Mouse (Mus musculus) spleen, postnatal 10 days (tissue): ENCODE results near the gene Mgam.
"Not testable (repeated sequence)": the region's sequence is repeated elsewhere in the genome, so short reads cannot be mapped to it uniquely, and the experiment has no call there.

Experiments
- DNase-seq, 2 experiments: peaks; one replicate each; pipeline ENCODE4 v3.0.0; 2021 to 2022; ENCODE audit warnings: low spot score in 2 of 2

The Mgam gene

DNA sequence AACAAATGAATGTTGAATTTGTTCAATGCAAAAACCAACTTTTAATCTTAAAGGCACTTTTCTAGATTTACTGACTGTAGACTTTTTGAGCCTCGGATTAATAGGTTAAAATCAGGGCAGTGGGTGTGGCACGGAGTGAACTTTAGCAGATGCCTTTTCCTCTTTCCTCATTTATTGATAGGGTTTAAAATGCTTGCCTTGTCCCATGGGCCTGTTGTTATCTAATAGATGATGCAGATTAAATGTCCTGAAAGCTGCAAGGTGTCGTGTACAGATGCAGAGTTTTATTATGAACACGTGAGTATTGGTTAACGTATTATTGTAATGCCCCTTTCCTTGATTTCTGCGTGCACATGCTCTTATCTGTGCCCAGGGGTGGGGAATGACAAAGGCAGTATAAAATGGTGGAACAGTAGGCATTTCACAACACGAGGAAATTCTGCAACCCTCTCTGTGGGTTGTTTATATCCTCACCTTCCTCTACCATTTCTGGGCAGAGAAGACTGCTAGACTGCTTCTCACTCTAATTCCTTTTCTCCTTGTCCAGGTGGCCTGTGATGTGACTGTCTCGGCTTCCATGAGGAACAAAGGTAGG, at the start of gene Mgam:
Mgam (plus strand) TSS at position 426 of the 595 bp plus-strand sequence.
- DNase-seq, result no peak

GRCm38 (mm10) chr6:40584336-40584735, 44.3 kb upstream of the Mgam start:
- no peak for DNase-seq

DNA sequence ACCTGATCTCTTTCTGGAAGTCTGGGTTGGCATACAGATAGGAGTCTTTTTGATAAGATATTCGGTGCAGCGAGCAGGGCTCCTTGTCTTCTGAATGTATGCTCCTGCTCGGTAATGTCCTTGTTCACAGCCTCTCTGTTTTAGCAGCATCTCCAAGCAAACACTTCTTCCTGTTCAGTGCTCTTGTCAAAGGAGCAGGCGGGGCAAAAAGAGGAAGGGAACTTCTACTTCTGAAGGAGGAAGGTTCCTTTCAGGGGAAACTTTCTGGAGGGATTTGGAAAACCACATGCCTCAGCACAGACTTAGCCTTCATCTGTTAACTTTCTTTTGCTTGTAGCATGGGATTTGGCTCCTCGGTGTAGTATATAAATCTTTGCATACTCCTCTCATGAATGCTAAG, 43.0 kb upstream of the Mgam start, which contains the start of gene Clec5a:
Clec5a (minus strand) TSS at position 177 of the 400 bp plus-strand sequence.
- no peak for DNase-seq

GRCm38 (mm10) chr6:40588346-40588745, 40.3 kb upstream of the Mgam start:
- DNase-seq, result no peak

DNA sequence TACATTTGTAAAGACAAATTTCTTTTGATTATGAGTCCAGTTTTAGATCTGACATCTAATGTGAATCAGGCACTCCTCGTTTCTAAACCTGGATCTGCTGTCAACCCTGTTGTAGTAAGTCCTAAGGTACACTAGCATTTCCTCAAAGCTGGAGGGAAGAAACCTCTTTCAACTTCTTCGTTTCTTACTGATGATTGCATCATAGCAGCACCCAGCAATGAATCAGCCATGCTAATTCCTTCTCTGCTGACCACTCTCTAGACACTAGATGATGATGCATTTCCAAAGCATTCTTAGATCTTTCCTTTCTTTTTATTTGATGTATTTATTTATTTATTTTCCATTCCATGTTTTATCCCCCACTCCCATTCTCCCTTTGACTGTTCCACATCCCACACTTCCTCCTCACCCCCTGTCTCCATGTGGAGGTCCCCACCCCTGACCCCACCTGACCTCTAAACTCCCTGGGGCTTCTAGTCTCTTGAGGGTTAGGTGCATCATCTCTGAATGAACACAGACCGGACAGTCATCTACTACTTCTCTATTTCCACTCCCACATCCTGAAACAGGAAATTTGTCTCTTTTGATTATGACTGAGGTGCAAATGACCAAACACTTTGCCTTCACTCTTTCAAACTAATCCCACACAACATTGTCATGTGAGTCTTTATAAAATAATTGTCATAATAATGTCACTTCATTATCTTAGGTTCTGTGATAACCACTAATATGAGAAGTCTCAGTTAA, 33.7 kb upstream of the Mgam start:
- no peak for DNase-seq

DNA sequence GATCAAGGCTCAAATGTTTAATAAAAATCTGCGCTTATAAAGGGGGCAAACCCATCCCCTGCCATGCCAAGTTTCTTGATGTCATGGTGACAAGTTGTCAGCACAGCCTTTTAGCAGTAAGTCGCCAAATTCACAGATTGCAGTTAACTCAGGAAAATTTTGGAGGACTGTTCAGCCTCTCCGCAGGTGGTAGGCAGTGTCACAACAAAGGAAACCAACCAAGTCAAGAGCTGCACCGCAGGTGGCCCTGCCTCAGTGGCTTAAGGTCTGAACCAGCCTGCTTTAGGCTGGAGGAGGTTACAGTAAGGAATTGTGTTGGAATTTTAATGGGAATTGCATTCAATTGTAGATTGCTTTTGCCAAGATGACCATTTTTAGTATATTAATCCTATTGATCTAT, 30.1 kb upstream of the Mgam start:
- DNase-seq, result not testable (repeated sequence)

GRCm38 (mm10) chr6:40607431-40607830, 21.2 kb upstream of the Mgam start:
- no peak for DNase-seq

DNA sequence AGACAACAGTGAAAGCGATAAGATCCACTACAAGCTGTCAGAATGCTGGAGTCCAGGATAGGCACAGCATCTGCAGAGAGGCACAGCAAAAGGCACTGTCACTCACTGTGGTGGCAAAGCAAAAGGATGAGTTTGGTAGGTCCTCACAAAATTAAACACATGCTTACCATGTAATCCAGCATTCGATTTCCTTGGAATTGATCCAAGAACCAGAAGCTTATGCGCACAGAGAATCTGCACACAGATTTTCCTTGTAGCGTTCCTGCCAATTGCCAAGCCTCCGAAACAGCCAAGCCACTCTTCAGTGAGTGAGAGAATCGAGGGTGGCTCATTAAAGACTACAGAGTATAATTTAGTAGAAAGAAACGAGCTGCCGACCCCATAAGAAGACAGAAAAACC, 18.4 kb upstream of the Mgam start:
- DNase-seq, result no peak

DNA sequence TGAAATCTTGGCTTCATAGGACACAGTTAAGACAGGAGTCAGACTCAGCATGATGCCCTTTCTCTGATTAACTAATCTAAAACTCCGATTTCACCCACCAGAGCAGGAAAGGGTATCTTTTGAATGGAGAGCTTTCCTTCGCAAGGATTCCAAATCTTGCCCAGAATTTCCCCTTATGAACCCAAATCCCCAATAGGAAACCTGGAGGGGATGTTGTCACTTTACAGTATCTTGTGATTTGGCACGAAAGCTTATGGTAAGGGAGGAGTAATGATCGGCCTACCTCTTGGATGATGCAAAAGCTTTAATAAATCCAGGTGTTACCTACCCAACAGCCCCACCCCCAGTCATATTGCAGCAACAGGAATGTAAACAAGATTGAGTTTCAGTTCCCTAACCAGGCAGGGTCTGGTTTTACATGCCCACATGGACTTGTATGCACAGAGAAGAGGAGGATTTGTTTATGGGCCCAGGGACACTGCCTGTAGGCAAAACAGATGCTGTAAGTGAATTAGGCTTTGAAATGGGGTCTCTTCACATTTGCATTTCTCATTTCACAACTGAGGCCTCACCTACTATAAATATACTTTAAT, 15.3 kb upstream of the Mgam start, which contains the start of gene Tas2r138:
Tas2r138 (minus strand) TSS at position 51 of the 593 bp plus-strand sequence.
- DNase-seq, result no peak

DNA sequence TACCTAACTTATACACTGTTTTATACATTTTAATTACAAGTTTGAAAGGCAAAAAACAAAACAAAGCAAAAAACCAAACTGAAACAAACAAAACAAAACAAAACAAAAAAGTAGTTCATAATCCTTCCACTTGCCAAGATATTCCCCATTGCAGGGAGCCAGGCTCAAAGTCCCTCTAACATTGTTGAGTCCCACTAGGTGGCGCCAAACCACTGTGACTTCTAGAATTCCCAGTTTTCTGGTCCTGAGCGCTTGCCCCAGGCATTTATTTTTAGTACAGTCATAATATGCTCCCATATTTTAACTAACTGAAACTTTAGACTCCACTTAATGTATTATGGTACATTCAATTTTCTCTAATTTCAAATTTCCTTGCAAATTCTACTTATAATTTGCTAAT, 10.7 kb upstream of the Mgam start:
- DNase-seq, result peak in 1 of 2 experiments; percentile 51

DNA sequence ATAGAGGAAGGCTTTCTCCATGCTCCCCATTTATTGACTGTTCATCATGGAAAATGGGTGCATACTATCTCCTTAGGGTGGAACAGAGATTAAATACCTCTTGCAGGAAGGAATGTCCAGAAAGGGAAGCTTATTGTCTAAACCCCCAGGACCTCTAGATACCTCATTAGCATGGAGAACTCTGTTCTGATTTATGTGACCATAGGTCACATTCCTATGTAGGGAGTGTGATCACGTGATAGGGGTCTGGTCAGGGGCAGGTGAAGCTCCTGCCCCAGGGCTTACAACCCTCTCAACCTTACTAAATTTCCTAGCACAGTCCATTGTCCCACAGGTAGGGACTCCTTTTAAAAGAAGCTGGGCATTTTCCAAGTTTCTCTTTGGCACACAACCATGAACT, 2.5 kb upstream of the Mgam start:
- DNase-seq, result no peak

DNA sequence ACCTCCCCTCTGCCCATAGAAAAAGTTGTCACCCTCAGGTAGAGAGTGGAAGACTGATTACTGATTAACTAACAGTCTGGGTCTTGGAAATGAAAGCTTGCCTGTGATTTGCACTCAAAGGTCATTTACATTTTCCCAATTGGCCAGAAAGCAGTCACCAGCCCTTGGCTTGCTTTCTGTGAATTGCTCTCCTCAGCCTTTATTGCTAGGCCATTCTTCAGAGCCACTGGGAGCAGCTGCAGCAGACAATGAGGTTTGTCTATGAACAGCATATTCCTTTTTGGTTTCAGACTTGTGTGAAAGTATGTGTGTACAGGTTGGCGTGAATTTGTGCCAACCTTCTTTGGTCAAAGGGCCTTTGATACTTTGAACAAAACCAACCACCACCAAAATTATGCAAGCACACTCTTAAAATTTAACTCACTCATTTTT, 6.0 kb downstream of the Mgam start:
- DNase-seq, result no peak

- no peak for DNase-seq
Observed at GRCm38 (mm10) chr6:40635559-40635958, 6.9 kb downstream of the Mgam start.

DNA sequence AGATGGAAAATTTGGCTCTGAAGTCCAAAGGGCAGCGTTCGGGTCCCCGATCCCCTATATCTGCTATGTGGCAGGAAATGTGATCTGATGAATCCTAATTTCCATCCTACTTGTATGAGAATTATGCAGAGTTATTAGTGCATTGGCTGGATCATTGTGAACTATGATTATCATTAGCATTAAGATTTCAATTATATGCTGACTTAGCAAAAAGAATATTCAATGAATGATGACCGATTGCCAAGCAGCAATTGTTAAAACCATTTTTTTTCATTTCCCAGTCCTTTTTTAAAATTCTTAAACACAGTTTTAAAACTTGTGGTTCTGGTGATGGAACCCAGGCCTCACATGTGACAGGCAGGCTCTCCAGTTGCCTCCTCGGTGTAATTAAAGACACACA, 9.1 kb downstream of the Mgam start:
- no peak for DNase-seq

- no peak for DNase-seq
Observed at GRCm38 (mm10) chr6:40640710-40641538, 12.3 kb downstream of the Mgam start.

DNA sequence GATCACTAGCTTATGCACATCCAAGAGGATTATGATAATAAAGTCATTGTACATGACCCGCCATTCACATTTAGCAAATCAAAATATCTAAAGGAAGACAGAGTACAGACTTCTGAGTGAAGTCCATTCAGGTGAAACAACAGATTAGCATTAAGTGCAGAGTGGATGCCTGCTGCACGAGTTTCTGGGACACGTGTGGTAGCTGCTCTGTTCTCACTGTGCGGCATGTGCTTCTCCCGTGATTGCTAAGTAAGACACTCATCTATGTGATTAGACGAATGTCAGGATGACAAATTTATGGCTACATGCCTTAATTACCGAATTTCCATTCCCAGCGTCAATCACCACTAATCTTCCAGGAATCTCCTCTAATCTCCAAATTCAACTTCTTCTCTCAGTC, 17.1 kb downstream of the Mgam start:
- DNase-seq, result no peak

DNA sequence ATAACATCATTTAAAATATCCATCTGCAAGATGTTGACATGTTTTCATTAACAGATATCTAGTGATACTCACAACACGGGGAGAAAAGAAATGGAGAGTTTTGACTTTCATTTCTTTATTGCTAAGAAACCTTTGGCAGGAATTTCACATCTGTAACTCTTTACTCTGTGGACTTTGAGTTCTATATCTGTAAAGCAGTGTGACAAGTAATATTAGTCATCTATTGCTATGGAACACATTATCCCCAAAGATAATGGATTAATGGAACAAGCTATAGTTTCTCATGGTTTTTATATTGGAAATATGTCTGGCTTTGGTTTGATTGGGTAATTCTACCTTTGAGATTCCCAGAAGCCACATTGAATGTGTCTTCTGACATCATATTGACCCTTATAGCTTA, 22.3 kb downstream of the Mgam start:
- DNase-seq, result no peak

- no peak for DNase-seq
Observed at GRCm38 (mm10) chr6:40660930-40661329, 32.3 kb downstream of the Mgam start.

DNA sequence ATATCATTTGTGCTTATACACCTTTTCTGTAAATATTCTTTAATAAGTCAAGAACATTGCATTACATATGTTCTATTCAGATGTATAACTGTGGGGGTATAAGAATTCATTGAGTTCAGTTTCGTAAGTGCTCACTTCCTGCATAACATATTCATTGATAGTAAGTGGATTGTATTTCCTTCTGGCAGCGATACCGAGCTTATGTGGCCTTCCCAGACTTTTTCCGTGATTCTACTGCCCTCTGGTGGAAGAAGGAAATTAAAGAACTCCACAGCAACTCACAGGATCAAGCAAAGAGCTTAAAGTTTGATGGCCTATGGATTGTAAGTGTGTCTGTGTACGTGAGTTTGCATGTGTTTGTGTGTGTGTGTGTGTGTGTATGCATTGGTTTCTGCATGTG, 60.5 kb downstream of the Mgam start:
- DNase-seq, result no peak

DNA sequence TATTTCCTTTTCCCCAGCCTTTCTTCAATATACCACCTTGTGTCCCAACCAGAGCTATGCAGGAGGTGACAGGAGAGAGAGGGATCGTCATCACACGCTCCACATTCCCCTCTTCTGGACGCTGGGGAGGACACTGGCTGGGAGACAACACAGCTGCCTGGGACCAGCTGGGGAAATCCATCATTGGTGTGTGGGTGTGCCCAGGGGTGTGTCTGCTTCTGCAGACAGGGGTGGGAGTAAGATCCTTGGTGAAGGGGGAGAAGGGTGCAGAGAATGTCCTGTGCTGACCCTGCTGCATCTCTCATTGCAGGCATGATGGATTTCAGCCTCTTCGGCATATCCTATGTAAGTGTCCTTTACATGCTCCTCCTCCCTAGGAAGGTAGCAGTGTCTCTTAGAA, 63.4 kb downstream of the Mgam start:
- DNase-seq, result not testable (repeated sequence)

- DNase-seq, result not testable (repeated sequence)
Observed at GRCm38 (mm10) chr6:40713494-40713893, 84.9 kb downstream of the Mgam start.

- no peak for DNase-seq
Observed at GRCm38 (mm10) chr6:40715705-40716104, 87.1 kb downstream of the Mgam start.
